Mouse (Mus musculus) c-Kit-positive CD71-negative TER-119-negative erythroid progenitor cells, embryonic 14.5 days (primary cell): Measurements from ENCODE around the gene Pear1.

Experiments used
- DNase-seq: peaks from one replicate; pipeline ENCODE4 v3.0.0-alpha.2; 2013; ENCODE audit warnings: low read depth

Gene Pear1

DNA sequence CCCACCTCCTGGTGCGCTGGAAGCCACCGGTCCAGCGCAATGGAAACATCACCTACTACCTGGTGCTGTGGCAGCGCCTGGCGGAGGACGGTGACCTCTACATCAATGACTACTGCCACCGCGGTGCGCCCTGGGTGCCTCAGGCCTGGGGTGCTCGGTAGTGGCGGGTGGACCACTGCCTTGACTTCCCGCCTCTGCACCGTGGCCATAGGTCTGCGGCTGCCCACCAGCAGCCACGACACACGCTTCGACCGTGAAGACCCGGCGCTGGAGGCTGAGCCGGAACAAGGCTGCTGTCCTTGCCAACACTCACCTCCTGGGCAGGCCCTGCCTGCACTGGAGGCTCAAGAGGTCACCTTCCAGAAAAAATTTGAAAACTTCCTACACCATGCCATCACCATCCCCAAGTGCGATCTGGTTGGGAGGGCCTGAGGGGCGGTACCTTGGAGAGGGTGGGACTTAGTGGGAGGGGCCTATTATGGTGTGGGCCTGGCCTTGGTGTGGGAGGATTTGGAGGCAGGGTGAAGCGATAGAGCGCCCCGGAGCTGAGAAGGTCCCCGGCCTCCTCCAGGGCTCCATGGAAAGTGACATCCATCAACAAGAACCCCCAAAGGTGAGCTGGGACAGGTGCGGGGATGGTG is 14.7 kb downstream of the Pear1 start:
- no peak for DNase-seq

DNA sequence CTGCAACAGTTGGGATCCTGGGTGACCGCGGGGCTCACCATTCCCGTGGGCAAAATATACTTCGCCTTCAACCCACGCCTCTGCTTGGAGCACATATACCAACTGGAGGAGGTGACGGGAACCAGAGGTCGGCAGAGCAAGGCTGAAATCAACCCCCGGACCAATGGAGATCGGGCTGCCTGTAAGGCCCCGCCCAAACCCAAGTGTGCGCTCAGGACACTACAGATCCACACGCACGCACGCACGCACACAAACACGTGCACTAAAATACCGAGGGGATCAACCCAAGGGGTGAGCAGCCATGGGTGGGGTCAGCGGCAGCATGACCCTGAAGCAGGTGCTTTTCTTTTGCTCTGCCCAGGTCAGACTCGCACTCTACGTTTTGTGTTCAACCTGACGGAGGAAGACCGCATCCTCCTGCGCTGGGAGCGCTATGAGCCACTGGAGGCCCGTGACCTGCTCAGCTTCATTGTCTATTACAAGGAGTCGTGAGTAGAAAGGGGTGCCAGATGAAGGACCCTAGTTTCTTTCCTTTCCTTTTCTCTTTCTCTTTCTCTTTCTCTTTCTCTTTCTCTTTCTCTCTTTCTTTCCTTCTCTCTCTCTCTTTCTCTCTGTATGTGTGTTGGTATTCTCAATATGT is 19.9 kb downstream of the Pear1 start:
- no peak for DNase-seq

DNA sequence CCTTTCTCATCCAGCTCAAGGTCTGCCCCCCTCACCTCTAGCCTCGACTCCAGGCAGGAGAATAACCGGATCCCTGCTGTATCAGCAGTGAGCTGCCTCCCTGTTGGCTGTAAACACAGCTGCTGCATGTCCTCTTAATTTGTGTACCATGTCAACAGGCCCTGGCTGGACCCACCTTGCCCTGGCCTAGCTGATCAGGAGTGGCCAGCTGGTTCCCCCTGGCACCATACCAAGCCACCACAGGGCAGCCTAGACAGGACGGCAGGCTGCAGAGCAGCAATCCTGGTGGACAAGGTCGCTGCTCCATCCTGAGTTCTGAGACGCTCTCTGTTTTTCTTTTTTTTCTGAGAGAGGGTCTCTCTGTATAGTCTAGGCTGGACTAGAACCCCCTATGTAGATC is 22.4 kb downstream of the Pear1 start:
- DNase-seq, result no peak

DNA sequence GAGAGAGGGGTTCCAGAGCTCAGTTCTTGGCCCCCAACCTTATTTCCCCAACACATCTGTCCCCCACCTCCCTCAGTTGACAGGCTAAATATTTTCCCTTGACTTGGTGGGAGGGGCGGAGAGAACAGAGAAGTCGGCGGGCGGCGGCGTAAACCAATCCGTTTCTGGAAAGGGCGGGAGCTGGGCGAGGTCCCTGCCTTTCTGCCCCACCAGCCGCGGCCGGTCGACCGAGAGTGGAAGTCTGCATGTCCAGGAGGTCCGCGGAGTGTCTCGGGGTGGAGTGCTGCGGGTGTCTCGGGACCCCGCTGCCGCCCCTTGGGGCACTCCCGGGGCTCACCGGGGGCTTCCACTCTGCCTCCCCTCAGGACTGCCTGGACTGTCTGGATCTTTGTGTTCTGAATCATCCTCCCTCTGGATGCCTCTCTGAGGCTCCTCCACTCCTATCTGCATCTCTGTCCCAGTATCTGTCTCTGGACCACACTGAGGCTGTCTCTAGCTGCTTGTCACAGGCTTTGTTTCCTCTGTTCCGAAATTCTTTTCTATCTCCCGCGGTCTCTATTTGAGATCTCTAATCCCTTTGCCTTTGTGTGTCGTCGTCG is 27.3 kb downstream of the Pear1 start, which contains the start of gene Insrr:
Gene Insrr (plus strand): TSS at position 216 of the 599 bp plus-strand sequence.
- DNase-seq, result no peak

DNA sequence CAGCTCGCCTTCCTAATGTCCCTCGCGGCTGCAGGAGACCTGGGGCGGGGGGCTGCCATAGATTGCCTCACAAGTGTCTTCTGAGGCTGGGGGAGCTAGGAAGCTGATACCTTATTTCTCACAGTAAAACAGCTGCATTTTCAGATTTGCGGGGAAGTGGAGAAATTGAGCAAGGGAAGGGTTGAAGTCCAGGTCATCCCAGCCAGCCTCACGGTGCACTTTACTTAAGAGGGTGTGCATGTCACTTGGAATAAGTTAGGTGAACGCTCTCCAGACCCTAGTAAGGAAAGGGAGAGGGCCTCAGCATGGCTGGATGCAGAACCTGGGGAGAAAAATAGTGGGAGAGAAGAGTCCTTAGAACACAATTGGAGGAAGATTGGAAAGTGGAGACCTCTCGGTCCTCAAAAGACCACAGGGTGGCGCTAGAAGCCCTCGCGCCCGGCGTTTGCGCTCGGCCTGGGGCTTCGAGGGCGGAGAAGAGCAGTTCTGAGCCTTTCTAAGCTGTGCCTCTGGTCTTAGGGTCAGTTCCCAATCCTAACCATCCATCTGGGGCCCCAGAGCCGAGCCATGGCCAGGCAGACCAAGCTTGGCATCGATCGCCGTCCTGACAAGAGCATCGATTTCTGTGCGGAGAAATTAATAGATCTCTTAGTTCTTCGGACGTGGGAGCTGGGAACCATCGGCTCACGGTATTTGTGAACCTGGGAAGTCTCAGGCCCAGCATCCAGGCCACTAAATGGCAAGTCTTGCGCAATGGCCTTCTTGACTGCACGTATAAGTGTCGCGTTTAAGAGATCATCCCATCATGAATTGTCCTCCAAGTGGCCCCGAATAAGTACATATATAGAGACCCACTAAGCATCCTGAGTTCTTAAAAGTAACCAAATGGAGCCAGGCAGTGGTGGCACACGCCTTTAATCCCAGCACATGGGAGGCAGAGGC is 28.5 kb downstream of the Pear1 start:
- DNase-seq, result peak; percentile 54

DNA sequence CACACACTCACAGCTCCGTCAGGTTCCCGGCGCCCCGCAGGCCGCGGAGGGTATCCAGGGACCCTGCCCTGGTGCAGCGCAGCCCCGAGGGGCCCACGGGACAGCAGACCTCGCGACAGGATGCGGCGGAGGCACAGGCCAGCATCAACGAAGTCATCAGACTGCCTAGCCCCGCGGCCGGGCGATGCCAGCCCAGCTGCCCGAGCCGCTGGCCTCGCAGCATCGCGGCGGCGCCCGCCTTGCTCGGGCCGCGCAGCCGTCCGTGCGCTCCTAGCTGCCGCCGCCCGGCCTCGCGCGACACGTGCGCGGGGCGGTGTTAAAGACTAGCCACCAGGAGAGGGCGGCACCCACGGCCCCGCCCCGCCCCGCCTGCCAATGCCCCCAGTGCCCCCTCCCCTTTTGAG is 29.2 kb downstream of the Pear1 start, which contains the start of gene Ntrk1:
Gene Ntrk1 (minus strand): TSS at position 241 of the 404 bp plus-strand sequence.
- DNase-seq, result no peak

DNA sequence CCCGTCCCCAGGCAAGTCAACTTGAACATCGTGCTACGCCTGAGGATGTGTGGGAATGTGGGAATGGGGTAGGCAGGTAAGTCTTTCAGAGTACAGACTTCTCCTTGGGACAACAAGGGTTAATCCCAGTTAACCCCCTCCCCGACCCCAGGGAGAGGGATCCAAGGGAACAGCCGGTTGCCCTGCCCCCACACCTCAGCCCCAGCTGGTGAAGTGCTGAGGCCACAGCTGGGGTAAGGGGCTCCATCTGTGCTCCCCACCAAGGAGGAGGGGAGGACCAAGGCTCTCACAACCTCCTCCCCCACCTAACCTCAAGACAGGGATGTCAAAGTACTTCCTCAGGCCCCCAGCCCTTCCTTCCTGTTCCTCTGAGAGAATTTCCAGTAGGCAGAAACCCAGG is 34.3 kb downstream of the Pear1 start:
- no peak for DNase-seq

DNA sequence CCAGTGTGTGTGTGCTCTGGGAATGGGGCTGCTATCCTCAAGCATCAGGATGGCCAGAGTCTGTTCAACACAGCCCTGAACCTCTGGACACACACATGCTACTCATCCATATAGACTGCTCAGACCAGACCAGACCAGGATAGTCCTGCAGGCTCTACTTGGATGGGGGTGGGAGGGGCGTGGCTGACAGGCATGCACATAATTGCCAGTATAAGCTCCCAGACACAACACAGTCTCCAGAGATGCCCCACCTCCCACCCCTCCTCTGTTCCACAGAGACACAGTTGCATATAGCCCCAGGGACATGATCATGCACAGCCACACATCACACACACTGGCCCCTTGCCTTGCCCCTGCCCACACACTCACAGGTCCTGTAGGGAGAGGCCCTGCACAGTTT is 34.9 kb downstream of the Pear1 start:
- DNase-seq, result no peak

DNA sequence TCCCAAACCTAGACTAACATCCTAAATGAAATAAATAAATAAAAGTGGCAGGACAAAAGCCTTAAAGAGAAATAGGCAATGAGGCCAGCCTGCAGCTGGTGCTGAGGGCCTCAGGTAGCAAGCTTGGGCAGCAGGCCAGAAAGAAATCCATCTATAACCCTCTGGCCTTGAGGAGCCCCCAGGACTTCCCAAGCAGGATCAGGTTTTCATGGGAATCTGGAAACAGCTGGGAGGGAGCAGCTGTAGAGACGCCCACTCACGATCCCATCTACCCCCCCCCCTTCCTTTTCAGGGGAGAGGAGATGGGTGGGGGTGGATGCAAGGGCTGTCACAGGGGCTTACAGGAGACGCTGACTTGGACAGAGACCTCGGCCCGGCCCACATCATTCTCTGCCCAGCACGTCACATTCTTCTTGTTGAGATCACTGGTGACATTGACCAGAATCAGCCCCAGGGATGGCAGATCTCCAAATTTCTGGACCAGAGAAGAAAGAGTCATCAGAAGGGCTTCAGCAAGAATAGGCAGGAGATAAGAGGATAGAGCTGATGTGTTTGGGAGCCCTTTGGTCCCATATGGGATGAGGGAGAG is 38.4 kb downstream of the Pear1 start:
- no peak for DNase-seq

DNA sequence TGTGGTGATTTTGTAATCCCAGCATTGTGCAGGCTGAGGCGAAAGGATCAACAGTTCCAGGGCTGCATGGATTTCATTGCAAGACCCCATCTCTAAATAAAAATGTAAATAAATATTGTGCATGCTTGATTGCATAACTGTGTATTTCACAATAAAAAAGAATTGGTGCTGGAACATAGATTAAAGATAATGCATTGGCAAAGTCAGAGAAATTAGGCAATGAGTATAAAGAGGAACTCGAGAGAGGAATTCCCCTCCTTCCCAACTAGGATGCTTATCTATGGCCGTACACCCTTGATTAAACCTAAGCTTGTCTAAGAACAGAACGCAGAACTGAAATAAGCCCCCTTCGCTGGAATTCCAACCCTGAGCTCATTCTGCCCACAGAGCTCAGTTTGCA is 39.0 kb downstream of the Pear1 start:
- DNase-seq, result no peak

DNA sequence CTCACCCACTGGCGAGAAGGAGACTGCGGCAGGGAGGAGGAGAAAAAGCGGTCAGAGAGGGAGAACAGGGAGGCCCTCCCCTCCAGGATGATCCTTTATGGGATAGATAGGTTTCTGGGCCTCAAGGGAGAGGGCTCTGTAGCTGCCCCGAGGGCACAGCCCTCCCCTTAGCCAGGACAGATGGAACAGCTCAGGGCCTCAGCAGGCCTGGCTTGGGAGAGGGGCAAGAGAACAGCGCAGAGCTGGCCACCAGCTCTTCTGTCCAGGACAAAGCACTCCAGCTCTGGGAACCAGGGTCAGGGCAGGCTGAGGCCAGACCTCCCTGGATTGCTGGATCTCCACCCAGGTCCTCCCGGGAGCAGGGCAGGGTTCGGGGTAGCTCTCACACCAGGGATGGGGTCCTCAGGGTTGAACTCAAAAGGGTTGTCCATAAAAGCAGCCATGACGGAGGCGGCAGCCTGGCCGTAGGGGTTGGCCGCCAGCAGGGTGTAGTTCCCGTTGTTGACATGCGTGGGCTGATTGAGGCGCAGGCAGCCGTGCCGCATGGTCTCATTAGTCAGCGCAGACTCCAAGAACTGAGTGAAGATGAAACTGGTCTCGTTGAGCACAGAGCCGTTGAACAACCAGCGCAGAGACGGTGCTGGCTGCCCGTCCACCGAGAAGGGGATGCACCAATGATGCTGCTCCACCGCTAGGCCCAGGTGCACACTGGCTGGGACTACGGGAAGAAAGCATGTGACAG is 40.7 kb downstream of the Pear1 start:
- no peak for DNase-seq

DNA sequence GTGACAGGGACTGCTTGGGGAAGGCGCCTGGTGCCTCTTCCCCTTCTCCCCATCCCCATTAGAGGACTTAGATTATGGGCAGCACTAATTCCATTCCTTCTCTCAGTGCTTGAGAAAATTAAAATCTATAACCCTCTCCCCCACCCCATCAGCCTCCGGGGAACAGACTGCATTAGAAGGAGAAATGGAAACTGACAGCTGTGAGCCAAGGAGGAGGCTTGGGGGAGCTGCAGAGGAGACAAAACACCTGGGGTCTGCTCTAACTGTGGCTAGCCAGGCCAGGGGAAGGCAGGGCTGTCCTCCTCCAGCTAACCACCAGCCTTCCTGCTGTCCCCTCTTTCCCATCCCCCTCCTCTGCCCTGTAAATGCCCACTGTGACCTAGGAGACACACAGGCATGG is 45.0 kb downstream of the Pear1 start:
- no peak for DNase-seq

DNA sequence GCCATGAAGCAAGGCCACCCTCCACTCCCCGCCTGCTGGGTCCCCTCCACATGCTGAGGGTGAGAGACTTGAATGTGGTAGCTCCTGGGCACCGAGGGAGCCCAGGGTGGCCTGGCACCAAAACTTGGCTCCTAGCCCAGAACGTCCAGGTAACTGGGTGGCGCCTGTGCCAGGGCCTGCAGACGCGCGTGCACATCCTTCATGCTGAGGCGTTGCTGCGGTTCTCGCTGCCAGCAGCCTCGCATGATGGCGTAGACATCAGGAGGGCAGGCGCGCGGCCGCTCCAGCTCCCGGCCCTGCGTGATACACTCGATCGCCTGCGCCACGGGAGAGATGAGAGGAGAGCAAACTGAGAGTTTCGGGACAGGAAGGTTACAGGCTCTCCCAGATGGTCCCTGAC is 45.8 kb downstream of the Pear1 start:
- DNase-seq, result no peak

DNA sequence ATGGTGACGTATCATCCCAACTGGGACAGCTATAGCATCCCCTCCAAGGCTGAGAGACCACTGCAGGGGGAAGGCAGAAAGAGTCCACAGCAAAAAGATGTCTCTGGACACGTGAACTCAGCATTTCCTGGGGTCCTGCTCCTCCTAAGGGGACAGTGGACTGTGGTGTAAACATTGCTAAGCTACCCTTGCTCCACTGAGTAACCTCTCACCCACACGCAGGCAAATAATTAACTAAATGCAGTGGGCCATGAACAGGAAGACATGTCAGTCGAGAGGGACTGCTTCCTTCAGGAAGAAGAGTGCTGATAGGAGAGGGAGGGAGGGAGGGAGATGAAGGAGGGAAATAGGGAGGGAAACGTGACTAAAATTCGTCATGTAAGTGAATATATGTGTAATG is 53.0 kb downstream of the Pear1 start:
- no peak for DNase-seq

DNA sequence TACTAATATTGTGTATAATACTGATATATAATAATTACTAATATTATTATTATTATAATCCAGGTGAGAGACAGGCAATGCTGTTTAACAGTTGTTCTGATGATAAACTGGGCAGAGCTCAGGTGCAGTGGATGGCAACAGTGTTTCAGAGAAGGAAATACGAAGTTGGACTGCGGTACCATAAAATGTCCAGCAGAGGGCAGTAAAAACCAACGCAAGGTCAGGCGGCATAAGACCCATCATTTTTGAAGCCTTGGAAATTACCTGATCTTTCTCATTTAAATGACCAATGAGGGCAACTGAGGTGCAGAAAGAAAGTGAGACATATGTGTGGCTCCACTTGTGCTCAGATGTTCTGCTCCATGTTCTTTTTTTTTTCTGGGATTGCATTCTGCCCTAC is 53.8 kb downstream of the Pear1 start:
- peak; percentile 58 for DNase-seq

DNA sequence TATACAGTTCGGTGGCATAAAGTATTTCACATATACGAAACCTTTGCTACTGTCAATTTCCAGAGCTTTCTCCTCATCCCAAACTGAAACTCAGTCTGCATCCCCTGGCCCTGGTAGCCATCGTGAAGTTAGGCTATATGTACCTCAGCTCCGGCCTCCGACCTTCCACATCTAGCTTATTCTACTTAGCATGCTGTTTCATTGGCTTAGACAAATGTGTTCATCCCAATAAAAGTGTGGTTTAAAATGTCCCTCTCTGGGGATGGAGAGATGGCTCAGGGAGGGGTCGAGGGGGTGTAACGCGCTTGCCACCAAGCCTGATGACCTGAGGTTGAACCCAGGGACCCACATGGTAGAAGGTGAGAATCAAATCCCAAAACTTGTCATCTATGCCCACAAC is 54.6 kb downstream of the Pear1 start:
- DNase-seq, result no peak

DNA sequence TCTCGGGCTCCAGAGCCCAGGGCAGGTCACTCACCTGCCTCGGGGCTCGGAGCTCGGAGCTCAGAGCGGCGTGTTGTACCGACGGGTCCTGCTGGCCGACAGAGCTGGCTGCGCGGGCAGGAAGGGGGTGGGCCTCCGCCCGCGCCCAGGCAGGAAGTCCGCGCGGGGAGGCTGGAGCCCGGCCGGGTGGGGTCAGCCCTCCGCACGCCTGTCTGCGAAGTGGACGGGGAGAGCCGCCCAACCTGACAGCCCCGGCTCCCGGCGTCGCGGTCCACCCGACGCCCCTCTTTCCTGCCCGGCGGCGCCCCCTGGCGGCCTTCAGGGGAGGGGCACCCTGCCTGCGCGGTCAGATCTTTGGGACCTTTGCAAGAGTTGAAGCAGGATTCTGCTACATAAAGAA is 55.3 kb downstream of the Pear1 start:
- peak; percentile 59 for DNase-seq

DNA sequence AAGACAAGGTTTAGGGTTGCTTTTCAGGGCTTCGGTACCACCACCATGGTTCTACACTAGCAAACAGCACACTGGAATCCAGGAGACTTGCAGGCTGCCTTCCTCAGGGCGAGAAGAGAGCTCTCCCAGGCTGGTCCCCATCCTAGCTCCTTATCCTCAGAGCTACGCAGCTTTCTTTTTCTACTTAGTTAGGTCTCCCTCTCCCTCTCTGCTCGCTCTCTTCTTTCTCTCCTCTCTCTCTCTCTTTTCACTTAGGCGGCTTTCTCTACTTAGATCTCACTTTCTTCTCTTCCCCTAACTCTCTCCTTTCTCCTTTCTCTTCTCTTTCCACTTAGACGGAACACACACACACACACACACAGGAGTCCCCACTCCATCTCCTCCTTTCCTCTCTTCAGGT is 55.7 kb downstream of the Pear1 start:
- DNase-seq, result no peak

DNA sequence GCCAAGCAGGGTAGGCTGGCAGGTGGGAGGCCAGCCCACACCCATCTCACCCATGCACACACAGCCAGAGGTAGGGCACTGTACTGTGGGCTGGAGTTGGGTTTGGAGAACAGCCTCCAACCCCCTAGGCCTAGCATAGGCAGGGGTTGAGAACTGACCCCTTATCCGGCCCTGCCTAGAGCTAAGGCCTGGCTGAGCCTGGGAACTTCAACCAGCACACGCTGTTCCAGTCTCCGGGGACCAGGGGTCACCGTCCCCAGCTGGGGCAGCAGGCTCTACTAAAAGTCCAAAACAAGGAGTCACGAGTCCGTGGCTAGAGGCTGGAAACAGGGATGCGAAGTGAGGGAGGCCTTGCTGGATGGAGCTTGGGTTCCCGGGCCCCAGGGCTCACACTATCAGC is 56.3 kb downstream of the Pear1 start:
- no peak for DNase-seq

DNA sequence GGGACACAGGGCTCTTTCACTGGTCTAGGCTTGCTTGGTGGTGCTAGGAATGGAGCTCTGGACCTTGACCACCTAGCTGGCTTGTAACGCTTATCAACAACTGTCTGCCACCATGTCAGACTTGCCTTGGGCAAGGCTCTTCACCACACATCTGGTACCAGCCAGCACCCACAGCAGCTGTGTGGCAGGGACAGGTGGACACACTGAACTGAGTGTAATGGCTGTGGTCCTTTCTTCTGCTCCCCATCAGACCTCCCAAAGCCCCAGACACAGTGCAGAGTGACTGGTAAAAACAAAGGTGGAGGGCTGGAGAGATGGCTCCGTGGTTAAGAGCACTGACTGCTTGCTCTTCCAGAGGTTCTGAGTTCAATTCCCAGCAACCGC is 57.8 kb downstream of the Pear1 start:
- no peak for DNase-seq

DNA sequence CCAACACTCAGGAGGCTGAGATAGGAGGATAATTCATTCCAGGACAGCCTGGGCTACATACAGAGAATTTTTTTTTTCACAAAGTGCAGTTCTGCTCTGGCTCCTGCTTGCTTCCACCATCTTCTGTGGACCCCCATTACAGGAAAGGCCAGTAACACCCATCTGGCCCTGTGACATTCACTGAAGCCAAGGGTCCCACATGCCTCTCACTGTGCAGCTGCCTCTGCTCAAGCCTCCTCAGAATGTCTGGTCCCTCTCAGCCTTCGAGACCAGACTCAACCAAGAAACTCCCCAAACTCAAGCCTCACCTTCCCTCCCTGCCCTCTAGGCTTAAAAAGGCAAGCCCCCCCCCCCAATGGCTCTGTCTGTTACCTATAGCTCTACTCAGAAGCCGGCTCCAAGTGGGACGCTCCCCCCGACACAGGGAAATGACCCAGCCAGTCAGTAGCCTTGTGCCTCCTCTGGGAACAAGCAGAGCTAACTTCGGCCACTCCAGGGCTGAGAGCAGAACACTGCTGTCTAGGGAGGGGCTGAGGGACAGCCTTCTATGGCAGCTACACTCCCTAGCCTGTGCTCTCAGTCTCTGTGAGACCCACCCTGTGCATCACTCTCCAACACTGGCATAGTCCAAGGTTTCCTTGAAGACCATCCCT is 58.3 kb downstream of the Pear1 start:
- DNase-seq, result no peak
